Mouse (Mus musculus) layer of hippocampus, adult 2 months (tissue): ENCODE measurements at regions not wholly inside any gene's neighbourhood (a gene's known extent, or its start where the extent isn't known, plus 50 kb on each side); places are given as distances from the start of the nearest gene placed in this dataset.
A peak's percentile ranks its signal among the peaks of the same experiment; 100 is the strongest.

ENCODE experiments used
- DNase-seq, 2 experiments: peaks; one replicate each; pipeline ENCODE4 v3.0.0; 2022; ENCODE audit warnings: low spot score in 2 of 2
- H3K27ac ChIP-seq: fragments of 200-600 bp; 2 replicates; pipeline ENCODE4 v1.8.1; 2022
- H3K4me3 ChIP-seq: fragments of 200-600 bp; 2 replicates; pipeline ENCODE4 v1.8.1; 2022; ENCODE audit warnings: mild to moderate bottlenecking
- CTCF ChIP-seq: fragments of 200-600 bp; conservative IDR thresholded peaks from 2 replicates; pipeline ENCODE4 v1.8.1; 2022; ENCODE audit warnings: antibody characterized with exemption, mild to moderate bottlenecking, moderate library complexity

- Histone ChIP-seq H3K27ac (no peak overlapping the region), H3K4me3 (no peak overlapping the region)
- no peak for TF ChIP-seq CTCF
- no peak for DNase-seq
Observed at GRCm38 (mm10) chr8:76432813-76433212, 466.4 kb upstream of the Nr3c2 start.

- DNase-seq = no peak
- H3K27ac ChIP-seq = no peak overlapping the region
- TF ChIP-seq CTCF = no peak
- H3K4me3 ChIP-seq = no peak overlapping the region
Observed at GRCm38 (mm10) chr8:76437951-76438350, 461.3 kb upstream of the Nr3c2 start.

- no peak for TF ChIP-seq CTCF
- no peak overlapping the region for H3K27ac ChIP-seq
Observed at GRCm38 (mm10) chr8:76474464-76475208, 424.6 kb upstream of the Nr3c2 start.

GRCm38 (mm10) chr8:76478966-76479365 is 420.3 kb upstream of the Nr3c2 start:
- TF ChIP-seq CTCF = no peak
- Histone ChIP-seq H3K27ac (no peak overlapping the region), H3K4me3 (no peak overlapping the region)
- no peak for DNase-seq

More at GRCm38 (mm10) chr8:76474464-76475208, 424.6 kb upstream of the Nr3c2 start:
- no peak for DNase-seq
- no peak overlapping the region for H3K4me3 ChIP-seq

GRCm38 (mm10) chr8:76503621-76504020 is 395.6 kb upstream of the Nr3c2 start:
- Histone ChIP-seq H3K4me3 (no peak overlapping the region), H3K27ac (no peak overlapping the region)
- TF ChIP-seq CTCF = no peak
- DNase-seq = no peak

- no peak for DNase-seq
- Histone ChIP-seq H3K4me3 (no peak overlapping the region), H3K27ac (no peak overlapping the region)
- TF ChIP-seq CTCF = no peak
Observed at GRCm38 (mm10) chr8:76507247-76507646, 392.0 kb upstream of the Nr3c2 start.

GRCm38 (mm10) chr8:76509201-76509600 is 390.0 kb upstream of the Nr3c2 start:
- no peak overlapping the region for H3K4me3 ChIP-seq
- no peak for DNase-seq
- no peak for TF ChIP-seq CTCF
- H3K27ac ChIP-seq = no peak overlapping the region

- TF ChIP-seq CTCF = no peak
- DNase-seq = no peak
- no peak overlapping the region for H3K27ac ChIP-seq
- H3K4me3 ChIP-seq = no peak overlapping the region
Observed at GRCm38 (mm10) chr8:76514132-76514531, 385.1 kb upstream of the Nr3c2 start.

- TF ChIP-seq CTCF = no peak
- Histone ChIP-seq H3K27ac (peak overlapping the region; percentile 90), H3K4me3 (no peak overlapping the region)
- peak; percentile 55 to 84 for DNase-seq
Observed at GRCm38 (mm10) chr8:76538806-76539480, 360.3 kb upstream of the Nr3c2 start.

GRCm38 (mm10) chr8:76539638-76540037 is 359.6 kb upstream of the Nr3c2 start:
- no peak for DNase-seq
- peak overlapping the region; percentile 90 for H3K27ac ChIP-seq
- no peak overlapping the region for H3K4me3 ChIP-seq
- TF ChIP-seq CTCF = no peak

GRCm38 (mm10) chr8:76540611-76541010 is 358.6 kb upstream of the Nr3c2 start:
- no peak overlapping the region for H3K4me3 ChIP-seq
- TF ChIP-seq CTCF = no peak
- no peak for DNase-seq
- H3K27ac ChIP-seq = peak overlapping the region; percentile 90

- H3K27ac ChIP-seq = no peak overlapping the region
- DNase-seq = no peak
- no peak for TF ChIP-seq CTCF
- no peak overlapping the region for H3K4me3 ChIP-seq
Observed at GRCm38 (mm10) chr8:76551681-76552080, 347.6 kb upstream of the Nr3c2 start.

- no peak for TF ChIP-seq CTCF
- DNase-seq = no peak
- Histone ChIP-seq H3K4me3 (no peak overlapping the region), H3K27ac (no peak overlapping the region)
Observed at GRCm38 (mm10) chr8:76601566-76601965, 297.7 kb upstream of the Nr3c2 start.

GRCm38 (mm10) chr8:76618721-76619120 is 280.5 kb upstream of the Nr3c2 start:
- DNase-seq = no peak
- no peak overlapping the region for H3K4me3 ChIP-seq
- no peak for TF ChIP-seq CTCF
- H3K27ac ChIP-seq = no peak overlapping the region
